Mouse (Mus musculus) kidney, embryonic 16.5 days (tissue): ENCODE measurements at regions not wholly inside any gene's neighbourhood (a gene's known extent, or its start where the extent isn't known, plus 50 kb on each side); places are given as distances from the start of the nearest gene placed in this dataset.
A peak's percentile ranks its signal among the peaks of the same experiment; 100 is the strongest.

Experiments used
- ATAC-seq: fragments of 200-750 bp; cut with Nextera tagmentation; 2 replicates; pipeline ENCODE4 v1.8.0; 2017; ENCODE audit warnings: moderate TSS enrichment; ENCODE audit not compliant: low FRiP score, low TSS enrichment
- H3K27ac ChIP-seq: fragments of 300-500 bp; sonication (generic); 2 replicates; pipeline ENCODE4 v1.5.1; 2014; ENCODE audit warnings: low read length
- H3K27me3 ChIP-seq: fragments of 300-500 bp; sonication (generic); 2 replicates; pipeline ENCODE4 v1.6.1; 2014; ENCODE audit warnings: low read length, control low read depth, mixed read lengths; ENCODE audit not compliant: insufficient read depth
- H3K36me3 ChIP-seq: fragments of 300-500 bp; sonication (generic); 2 replicates; pipeline ENCODE4 v1.6.1; 2014; ENCODE audit warnings: low read length, control low read depth, mixed read lengths; ENCODE audit not compliant: insufficient read depth
- H3K4me1 ChIP-seq: fragments of 300-500 bp; sonication (generic); 2 replicates; pipeline ENCODE4 v1.6.1; 2014; ENCODE audit warnings: low read length, control low read depth, mixed read lengths; ENCODE audit not compliant: insufficient read depth
- H3K4me2 ChIP-seq: fragments of 300-500 bp; sonication (generic); replicated peaks from 2 replicates; pipeline ENCODE4 v1.6.1; 2014; ENCODE audit warnings: low read depth, low read length
- H3K4me3 ChIP-seq: fragments of 300-500 bp; sonication (generic); 2 replicates; pipeline ENCODE4 v1.5.1; 2014; ENCODE audit warnings: mild to moderate bottlenecking, low read length
- H3K9ac ChIP-seq: fragments of 300-500 bp; sonication (generic); replicated peaks from 2 replicates; pipeline ENCODE4 v1.6.1; 2014; ENCODE audit warnings: low read length
- H3K9me3 ChIP-seq: fragments of 300-500 bp; sonication (generic); 2 replicates; pipeline ENCODE4 v1.6.1; 2016; ENCODE audit warnings: low read length, control low read depth
- WGBS: fragments of 180-500 bp; shearing (Covaris S2); extraction: QIAGEN DNeasy Blood & Tissue Kit; methylation state at CpG from one replicate; pipeline ENCODE4 v1.1.7; 2014; 5-methylcytosine and 5-hydroxymethylcytosine counted together

DNA sequence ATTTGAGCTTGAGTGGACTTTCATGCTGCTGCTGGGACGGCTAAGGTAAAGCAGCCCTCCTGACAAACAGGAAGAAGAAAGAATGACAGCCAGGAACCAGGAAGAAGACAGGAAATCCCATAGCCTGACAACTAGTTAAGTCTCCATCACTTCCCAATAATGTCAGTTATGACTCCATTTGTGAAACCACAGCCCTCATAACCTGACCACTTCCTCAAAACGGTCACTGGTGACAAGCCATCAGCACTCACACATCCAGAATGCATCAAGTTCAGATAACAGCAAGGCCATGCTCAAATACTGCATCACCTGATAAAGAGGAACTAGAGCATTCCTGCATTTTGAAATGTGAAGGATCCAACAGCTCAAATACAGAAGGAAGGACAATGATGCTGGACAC is 288.3 kb downstream of the Zfp706 start:
- H3K4me2 ChIP-seq = no peak overlapping the region
- H3K36me3 ChIP-seq = no peaks in the 10 kb centered on the region
- no peak overlapping the region for H3K4me3 ChIP-seq
- H3K9me3 ChIP-seq = no peaks in the 10 kb centered on the region
- ATAC-seq = no peak
- H3K4me1 ChIP-seq = peaks cover 10% of the 10 kb centered on the region
- H3K27ac ChIP-seq = no peak overlapping the region
- H3K9ac ChIP-seq = no peak overlapping the region
- 50% methylated on average over 2 of the region's 2 CpGs for WGBS
- H3K27me3 ChIP-seq = no peaks in the 10 kb centered on the region

DNA sequence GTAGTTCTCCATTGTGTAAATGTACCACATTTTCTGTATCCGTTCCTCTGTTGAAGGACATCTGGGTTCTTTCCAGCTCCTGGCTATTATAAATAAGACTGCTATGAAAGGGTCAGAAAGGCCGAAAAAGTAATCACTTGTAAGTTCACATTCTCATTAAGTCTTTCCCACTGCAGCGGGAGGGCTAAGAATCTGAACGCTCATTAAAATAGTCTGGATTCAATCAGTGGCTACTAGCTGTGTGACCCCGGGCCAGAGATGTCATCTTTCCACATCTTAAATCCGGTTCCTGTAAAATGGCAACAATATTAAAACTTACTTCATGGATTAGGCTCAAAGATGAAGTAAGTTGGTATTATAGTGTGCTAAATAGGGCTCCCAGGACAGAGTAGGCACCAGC is 289.7 kb downstream of the Zfp706 start:
- Histone ChIP-seq H3K36me3 (no peaks in the 10 kb centered on the region), H3K27me3 (no peaks in the 10 kb centered on the region), H3K9ac (no peak overlapping the region), H3K4me1 (peaks cover 10% of the 10 kb centered on the region), H3K9me3 (no peaks in the 10 kb centered on the region), H3K4me3 (no peak overlapping the region), H3K4me2 (no peak overlapping the region), H3K27ac (no peak overlapping the region)
- ATAC-seq = no peak
- 73% methylated on average over 6 of the region's 6 CpGs for WGBS

DNA sequence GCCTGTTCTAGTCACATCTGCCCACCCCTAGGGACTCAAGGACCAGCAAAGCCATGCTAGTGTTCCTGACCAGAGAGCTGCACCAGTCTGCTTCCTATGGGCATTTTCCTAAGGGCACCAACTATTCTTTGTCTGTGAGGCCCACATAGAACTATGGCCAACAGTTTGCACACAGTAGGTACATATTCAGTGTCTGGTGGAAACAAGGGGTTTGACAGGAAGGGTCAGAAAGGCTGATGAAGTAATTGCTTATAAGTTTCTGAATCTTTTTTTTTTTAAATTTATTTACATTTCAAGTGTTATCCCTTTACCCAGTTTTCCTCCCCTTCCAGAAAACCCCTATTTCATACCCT is 290.9 kb downstream of the Zfp706 start:
- peak overlapping the region; percentile 57 for H3K4me2 ChIP-seq
- H3K36me3 ChIP-seq = no peaks in the 10 kb centered on the region
- peak overlapping the region; percentile 89 for H3K27ac ChIP-seq
- H3K4me3 ChIP-seq = peak overlapping the region; percentile 43
- no peaks in the 10 kb centered on the region for H3K27me3 ChIP-seq
- no peak for ATAC-seq
- peaks cover 10% of the 10 kb centered on the region for H3K4me1 ChIP-seq
- H3K9ac ChIP-seq = peak overlapping the region; percentile 61
- no peaks in the 10 kb centered on the region for H3K9me3 ChIP-seq

DNA sequence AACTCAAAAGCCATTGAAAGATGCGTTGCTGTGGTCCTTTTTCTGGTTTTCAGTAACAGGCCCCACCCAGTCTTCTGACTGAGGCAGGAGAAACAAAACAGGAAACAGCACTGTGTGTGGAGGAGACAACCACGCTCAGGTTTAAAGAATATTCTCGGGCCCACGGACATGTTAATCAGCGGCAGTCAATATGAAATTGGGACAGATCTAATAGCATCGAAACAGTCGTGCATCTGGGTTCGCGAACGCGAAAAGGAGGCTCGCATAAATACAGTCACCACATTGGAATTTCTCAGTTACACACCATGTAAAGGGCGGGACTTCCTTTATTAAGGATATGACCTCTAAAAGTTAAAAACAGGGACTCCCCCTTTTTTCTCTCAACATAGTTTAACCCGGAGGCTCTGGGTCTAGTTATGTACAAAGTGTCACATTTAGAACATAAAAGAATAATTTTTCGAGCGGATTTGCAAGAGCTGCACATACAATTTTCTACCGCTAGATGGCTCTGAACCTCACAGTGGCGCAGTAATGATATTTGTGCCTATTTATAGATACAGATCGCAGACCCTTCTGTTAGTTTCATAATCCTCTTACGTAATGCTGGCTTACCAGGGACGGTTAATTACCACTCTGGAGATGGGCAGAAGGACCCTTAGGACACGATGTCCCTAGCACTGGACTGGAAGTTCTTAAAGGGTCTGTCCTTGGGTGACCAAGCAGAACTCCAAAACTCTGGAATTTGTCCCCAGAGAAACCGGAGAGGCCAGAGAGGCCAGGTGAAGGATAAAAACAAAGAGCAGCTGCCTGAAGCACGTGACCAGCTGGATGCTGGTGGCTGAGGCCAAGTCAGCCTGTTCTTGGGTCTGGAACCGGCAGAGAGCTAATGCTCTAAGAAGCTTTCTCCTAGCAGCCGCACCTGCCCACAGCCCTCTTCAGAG is 291.6 kb downstream of the Zfp706 start:
- ATAC-seq = peak; percentile 87
- Histone ChIP-seq H3K4me1 (peaks cover 10% of the 10 kb centered on the region), H3K27me3 (no peaks in the 10 kb centered on the region), H3K9me3 (no peaks in the 10 kb centered on the region), H3K4me2 (peak overlapping the region; percentile 57), H3K9ac (peak overlapping the region; percentile 61), H3K27ac (peak overlapping the region; percentile 89), H3K36me3 (no peaks in the 10 kb centered on the region), H3K4me3 (peak overlapping the region; percentile 43)
- 11% methylated on average over 26 of the region's 26 CpGs for WGBS

DNA sequence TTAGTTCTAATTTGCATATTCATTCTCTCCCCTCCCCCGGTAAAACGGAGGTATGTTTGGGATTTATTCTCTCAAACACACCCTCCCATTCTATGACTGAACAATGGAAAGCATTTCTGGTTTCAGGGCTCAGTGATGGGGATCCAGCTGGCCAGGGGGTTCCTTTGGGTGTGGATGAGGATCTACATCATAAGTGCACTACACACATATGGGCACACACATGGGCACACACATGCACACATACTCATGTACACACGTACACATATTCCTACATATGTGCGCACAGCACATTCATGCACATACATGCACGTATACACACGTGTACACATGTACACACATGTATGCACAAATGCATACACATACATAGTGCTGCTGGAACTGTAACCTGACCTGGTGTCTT is 292.4 kb downstream of the Zfp706 start:
- Histone ChIP-seq H3K27me3 (no peaks in the 10 kb centered on the region), H3K27ac (no peak overlapping the region), H3K4me3 (no peak overlapping the region), H3K9ac (no peak overlapping the region), H3K4me2 (no peak overlapping the region), H3K4me1 (peaks cover 10% of the 10 kb centered on the region), H3K36me3 (no peaks in the 10 kb centered on the region), H3K9me3 (no peaks in the 10 kb centered on the region)
- ATAC-seq = peak; percentile 17; the same call in 1 of the 2 replicates
- WGBS = 92% methylated on average over 6 of the region's 6 CpGs

DNA sequence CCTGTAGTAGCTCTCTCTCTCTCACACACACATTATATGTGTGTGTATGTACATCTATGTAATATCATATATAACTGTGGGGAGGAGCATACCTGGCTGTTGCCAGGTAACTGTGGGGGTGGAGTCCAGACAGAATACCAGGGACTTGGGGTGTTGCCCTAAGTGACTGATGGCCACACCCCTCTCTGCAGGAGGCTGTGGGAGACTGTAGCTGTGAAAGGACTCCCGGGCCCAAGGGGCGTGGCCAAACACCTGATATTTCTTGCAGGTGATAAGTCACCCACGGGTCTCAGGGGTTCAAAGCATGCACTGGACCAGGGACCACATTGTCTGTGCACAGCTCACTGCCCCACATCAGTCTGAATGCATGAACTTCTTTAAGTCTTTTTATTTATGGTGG is 297.8 kb downstream of the Zfp706 start:
- Histone ChIP-seq H3K36me3 (no peaks in the 10 kb centered on the region), H3K4me2 (no peak overlapping the region), H3K9me3 (no peaks in the 10 kb centered on the region), H3K27me3 (no peaks in the 10 kb centered on the region), H3K27ac (no peak overlapping the region), H3K9ac (no peak overlapping the region), H3K4me3 (no peak overlapping the region), H3K4me1 (no peaks in the 10 kb centered on the region)
- WGBS = 61% methylated on average over 3 of the region's 3 CpGs
- no peak for ATAC-seq

DNA sequence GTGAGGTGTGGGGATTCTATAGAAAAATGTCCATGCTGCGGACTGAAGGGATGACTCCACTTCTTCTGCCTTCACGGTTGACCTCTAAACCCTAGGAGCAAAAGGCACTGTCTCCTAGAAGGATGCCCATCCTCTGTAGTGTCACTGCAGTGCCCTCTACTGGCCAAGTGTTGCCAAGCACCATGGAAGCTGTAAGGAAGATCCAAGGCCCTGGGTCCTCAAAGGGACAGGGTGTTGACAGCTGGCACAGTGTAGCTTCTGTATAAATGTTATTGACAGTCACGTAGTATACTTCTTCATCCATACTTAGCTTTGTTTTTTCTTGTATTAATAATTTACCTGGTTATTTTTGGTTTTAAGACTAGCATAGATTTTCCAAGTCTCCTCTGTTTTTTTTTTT is 299.1 kb downstream of the Zfp706 start:
- ATAC-seq = peak; percentile 43; the same call in 1 of the 2 replicates
- H3K9ac ChIP-seq = no peak overlapping the region
- no peak overlapping the region for H3K4me3 ChIP-seq
- H3K27ac ChIP-seq = no peak overlapping the region
- no peaks in the 10 kb centered on the region for H3K4me1 ChIP-seq
- no peaks in the 10 kb centered on the region for H3K36me3 ChIP-seq
- H3K9me3 ChIP-seq = no peaks in the 10 kb centered on the region
- no peaks in the 10 kb centered on the region for H3K27me3 ChIP-seq
- 13% methylated on average over 3 of the region's 3 CpGs for WGBS
- H3K4me2 ChIP-seq = no peak overlapping the region

DNA sequence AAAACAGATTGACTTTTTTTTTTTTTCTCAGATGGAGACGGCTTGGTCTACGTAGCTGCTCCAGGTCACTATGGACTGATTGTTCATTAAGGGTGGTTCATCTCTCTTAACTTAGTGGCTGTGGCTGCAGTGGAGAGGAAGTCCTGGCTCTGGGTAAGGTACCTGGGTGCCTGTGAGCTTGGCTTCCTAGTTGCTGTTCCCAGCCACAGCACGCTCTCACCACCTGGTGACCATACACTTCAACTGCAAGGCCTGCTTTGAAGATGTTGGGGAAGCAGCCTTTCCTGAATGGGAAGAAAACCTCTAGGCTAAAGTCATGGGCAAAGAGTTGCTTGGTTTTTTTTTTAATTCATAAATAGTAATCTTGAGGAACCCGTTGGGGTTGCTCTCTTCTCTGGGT is 301.6 kb downstream of the Zfp706 start:
- ATAC-seq = peak; percentile 72; the same call in 1 of the 2 replicates
- WGBS = 14% methylated on average over 4 of the region's 4 CpGs
- H3K27me3 ChIP-seq = no peaks in the 10 kb centered on the region

DNA sequence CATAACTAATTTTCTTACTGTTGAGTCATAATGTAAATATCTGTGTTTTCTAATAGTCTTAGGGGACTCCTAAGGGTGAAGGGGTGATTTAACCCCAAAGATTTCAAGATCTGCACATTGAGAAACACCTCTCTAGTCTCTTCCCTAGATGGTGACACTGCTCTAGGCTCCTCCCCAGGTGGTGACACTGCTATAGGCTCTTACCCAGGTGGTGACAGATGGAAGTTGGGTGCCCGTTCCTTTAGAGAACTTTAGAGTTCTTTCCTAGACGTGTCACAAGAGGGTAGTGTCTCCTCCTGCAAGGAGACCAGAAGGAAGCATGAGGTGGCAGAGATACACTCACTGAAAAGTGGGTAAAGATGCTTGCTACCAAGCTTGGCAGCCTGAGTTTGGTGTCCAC is 302.2 kb downstream of the Zfp706 start:
- H3K4me1 ChIP-seq = no peaks in the 10 kb centered on the region

More for the DNA sequence above, 301.6 kb downstream of the Zfp706 start:
- Histone ChIP-seq H3K4me1 (no peaks in the 10 kb centered on the region), H3K9me3 (no peaks in the 10 kb centered on the region), H3K27ac (no peak overlapping the region), H3K9ac (no peak overlapping the region), H3K4me2 (no peak overlapping the region), H3K36me3 (no peaks in the 10 kb centered on the region), H3K4me3 (no peak overlapping the region)

DNA sequence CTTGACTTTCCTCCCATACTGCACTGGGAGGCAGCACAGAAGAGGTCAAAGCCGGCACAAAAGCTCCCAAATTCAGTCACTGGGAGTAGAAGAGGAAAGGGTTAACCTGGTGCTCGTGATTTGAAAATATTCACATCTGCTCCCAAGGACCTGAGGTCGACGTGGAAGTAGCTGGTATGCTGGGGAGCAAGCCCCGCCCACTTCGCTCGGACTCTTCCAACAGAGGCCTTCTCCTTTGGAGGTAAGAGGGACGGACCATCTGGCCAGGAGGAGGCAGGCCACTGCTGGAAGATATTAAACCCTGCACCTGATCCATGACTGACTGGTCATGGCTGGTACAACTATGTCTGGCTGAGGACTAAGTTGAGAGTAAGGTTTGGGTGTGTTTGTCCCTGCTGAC is 305.7 kb downstream of the Zfp706 start:
- Histone ChIP-seq H3K9me3 (no peaks in the 10 kb centered on the region), H3K4me2 (no peak overlapping the region), H3K9ac (no peak overlapping the region), H3K4me3 (no peak overlapping the region), H3K4me1 (no peaks in the 10 kb centered on the region), H3K27ac (no peak overlapping the region), H3K27me3 (no peaks in the 10 kb centered on the region), H3K36me3 (no peaks in the 10 kb centered on the region)
- 41% methylated on average over 8 of the region's 8 CpGs for WGBS
- no peak for ATAC-seq

More for the DNA sequence above, 302.2 kb downstream of the Zfp706 start:
- WGBS = 24% methylated on average over 2 of the region's 2 CpGs
- no peaks in the 10 kb centered on the region for H3K9me3 ChIP-seq
- H3K27me3 ChIP-seq = no peaks in the 10 kb centered on the region
- no peaks in the 10 kb centered on the region for H3K36me3 ChIP-seq
- no peak overlapping the region for H3K4me3 ChIP-seq
- no peak for ATAC-seq
- H3K27ac ChIP-seq = no peak overlapping the region
- H3K4me2 ChIP-seq = no peak overlapping the region
- H3K9ac ChIP-seq = no peak overlapping the region
